In the genomic region with DNA sequence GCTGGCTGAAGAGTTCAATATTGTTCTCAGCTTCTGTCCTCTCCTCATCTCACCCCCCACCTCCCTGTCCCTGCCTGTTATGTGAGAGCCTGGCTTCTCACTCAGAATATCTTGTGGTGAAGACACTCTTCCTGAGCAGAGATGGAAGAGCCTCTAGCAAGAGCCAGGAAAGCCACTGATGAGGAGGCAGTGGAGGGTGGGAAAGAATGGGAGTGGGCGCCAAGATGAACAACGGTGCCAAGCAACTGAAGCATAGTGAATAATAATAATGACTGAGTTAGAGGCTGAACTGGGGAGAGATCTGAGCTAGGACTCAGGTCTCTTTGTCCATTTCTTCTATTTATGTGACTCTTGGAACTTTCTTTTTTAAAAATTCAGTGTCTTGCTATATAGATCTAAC, we compare ENCODE assay signal across 25 mouse cellular contexts.
A peak's percentile ranks its signal among the peaks of the same experiment; 100 is the strongest.
DNase-seq lines count a peak whose midpoint lies in the region; ATAC-seq and TF ChIP-seq lines count a peak whose summit lies in the region.
"Had no signal": no experiment of that assay in that cellular context is flagged by ENCODE, and none has a peak within 500 bp of the region (broad histone marks: within the 10 kb centered on the region; RNA-seq: fewer than 3 reads in every experiment).

No protein-coding gene starts in this region.

- no peak for ATAC-seq in hindbrain, embryonic 11.5 days (ENCODE audit: low FRiP score)
- ATAC-seq: CD4-positive, CD25-positive, alpha-beta regulatory T cell, adult 4 months; forebrain, embryonic 14.5 days; forebrain, embryonic 16.5 days had no signal

- H3K9ac ChIP-seq in hindbrain, embryonic 11.5 days (ENCODE audit: low read depth, low read length) = no peak overlapping the region
- H3K9ac ChIP-seq: embryonic facial prominence, embryonic 13.5 days; embryonic facial prominence, embryonic 15.5 days; forebrain, embryonic 12.5 days had no signal

- TF ChIP-seq CTCF in cerebellum, adult 2 months (IDR thresholded peaks at IDR 0.05; ENCODE audit: borderline replicate concordance, insufficient read depth, low read depth, low read length) = no peak

- no peaks in the 10 kb centered on the region for H3K27me3 ChIP-seq in cerebellum, adult 2 months (ENCODE audit: control insufficient read depth, insufficient read depth, low read length)
- no peaks in the 10 kb centered on the region for H3K27me3 ChIP-seq in hindbrain, embryonic 10.5 days (ENCODE audit: insufficient read depth, poor library complexity, severe bottlenecking)
- no peaks in the 10 kb centered on the region for H3K27me3 ChIP-seq in hindbrain, embryonic 11.5 days (ENCODE audit: control insufficient read depth, insufficient read depth, low read length)
- H3K27me3 ChIP-seq: CH12.LX; embryonic facial prominence, embryonic 13.5 days; embryonic facial prominence, embryonic 15.5 days had no signal

- no peaks in the 10 kb centered on the region for H3K36me3 ChIP-seq in hindbrain, embryonic 10.5 days
- no peaks in the 10 kb centered on the region for H3K36me3 ChIP-seq in hindbrain, embryonic 11.5 days (ENCODE audit: control insufficient read depth, insufficient read depth, low read length)
- H3K36me3 ChIP-seq: embryonic facial prominence, embryonic 13.5 days; embryonic facial prominence, embryonic 15.5 days; forebrain, embryonic 10.5 days; forebrain, embryonic 12.5 days; G1E had no signal

- TF ChIP-seq POLR2A in cerebellum, adult 2 months (IDR thresholded peaks at IDR 0.05; ENCODE audit: borderline replicate concordance, insufficient read depth, low read length) = no peak

- H3K9me3 ChIP-seq in hindbrain, embryonic 10.5 days = no peaks in the 10 kb centered on the region
- no peaks in the 10 kb centered on the region for H3K9me3 ChIP-seq in hindbrain, embryonic 11.5 days (ENCODE audit: control insufficient read depth, low read length)
- H3K9me3 ChIP-seq: embryonic facial prominence, embryonic 13.5 days; embryonic facial prominence, embryonic 15.5 days; forebrain, embryonic 10.5 days; forebrain, embryonic 12.5 days; G1E had no signal

- no peak overlapping the region for H3K4me2 ChIP-seq in hindbrain, embryonic 11.5 days (replicated peaks; ENCODE audit: low read depth, low read length)
- H3K4me2 ChIP-seq: embryonic facial prominence, embryonic 13.5 days; embryonic facial prominence, embryonic 15.5 days; forebrain, embryonic 12.5 days had no signal

- H3K27ac ChIP-seq in cerebellum, adult 2 months (ENCODE audit: insufficient read depth, low read length) = no peak overlapping the region
- peak overlapping the region; percentile 31; the same call in 1 of the 2 replicates for H3K27ac ChIP-seq in hindbrain, embryonic 10.5 days
- H3K27ac ChIP-seq in hindbrain, embryonic 11.5 days (ENCODE audit: low read depth, low read length) = no peak overlapping the region
- H3K27ac ChIP-seq: embryonic facial prominence, embryonic 13.5 days; embryonic facial prominence, embryonic 15.5 days; forebrain, embryonic 10.5 days; forebrain, embryonic 12.5 days had no signal

- peak; percentile 43 to 56 for DNase-seq in cerebellum, postnatal 10 days
- DNase-seq in cerebellum, adult 2 months = no peak
- no peak for DNase-seq in hindbrain, embryonic 10.5 days (ENCODE audit: low spot score)
- DNase-seq in hindbrain, embryonic 11.5 days (ENCODE audit: low spot score) = no peak
- DNase-seq in Muller cell, postnatal 12 days (ENCODE audit: inconsistent ontology term) = peak; percentile 0
- DNase-seq: adrenal gland, adult 2 months; adrenal gland, postnatal 10 days; adrenal gland, postnatal 25 days; B cell, adult 2 months; cerebellum, adult 11 months; cerebellum, adult 18-20 months; cerebellum, adult 9-10 months; cerebellum, postnatal 14 days; cerebellum, postnatal 36 days; embryo, embryonic 11 days had no signal

- no peak overlapping the region for H3K4me3 ChIP-seq in cerebellum, adult 2 months (replicated peaks; ENCODE audit: insufficient read depth, low read depth, low read length)
- no peak overlapping the region for H3K4me3 ChIP-seq in hindbrain, embryonic 10.5 days
- no peak overlapping the region for H3K4me3 ChIP-seq in hindbrain, embryonic 11.5 days (ENCODE audit: low read depth, low read length)
- H3K4me3 ChIP-seq: embryonic facial prominence, embryonic 13.5 days; embryonic facial prominence, embryonic 15.5 days; erythroblast, embryonic 14.5 days; forebrain, embryonic 10.5 days; forebrain, embryonic 12.5 days had no signal

- 34% methylated on average over 2 of the region's 2 CpGs for WGBS in cerebellum, adult 2 months
- WGBS in hindbrain, embryonic 10.5 days = 94% methylated on average over 2 of the region's 2 CpGs
- WGBS in hindbrain, embryonic 11.5 days = 91% methylated on average over 2 of the region's 2 CpGs

- H3K4me1 ChIP-seq in cerebellum, adult 2 months (ENCODE audit: control insufficient read depth, insufficient read depth, low read length) = no peaks in the 10 kb centered on the region
- peaks cover 14% of the 10 kb centered on the region for H3K4me1 ChIP-seq in hindbrain, embryonic 10.5 days (replicated peaks)
- no peaks in the 10 kb centered on the region for H3K4me1 ChIP-seq in hindbrain, embryonic 11.5 days (replicated peaks; ENCODE audit: control insufficient read depth, insufficient read depth, low read length)
- H3K4me1 ChIP-seq: embryonic facial prominence, embryonic 15.5 days had no signal

Comparison
In these comparisons a context has a peak if more than half of its experiments do, and no peak if none do; other contexts are left out.
1. DNase-seq: peak in cerebellum, postnatal 10 days (2 of 2) and Muller cell, postnatal 12 days (single experiment); none in cerebellum, adult 2 months (0 of 2), hindbrain, embryonic 10.5 days (single experiment) and hindbrain, embryonic 11.5 days (single experiment).